Mouse (Mus musculus) embryonic fibroblast, embryonic 13.5 days (primary cell): ENCODE data around the gene Pde10a. TPM values are rescaled to one million over a fixed set of nuclear protein-coding genes. Genes with fewer than 3 reads are reported as not detected.

Source experiments
- H3K27ac ChIP-seq: 2 replicates; pipeline ENCODE4 v1.5.1; 2012; ENCODE audit warnings: low read length, control low read depth, inconsistent platforms; ENCODE audit not compliant: insufficient read depth
- H3K4me1 ChIP-seq: 2 replicates; pipeline ENCODE4 v1.6.1; 2011; ENCODE audit warnings: low read length; ENCODE audit not compliant: control insufficient read depth, insufficient read depth
- H3K4me3 ChIP-seq: 2 replicates; pipeline ENCODE4 v1.5.1; 2011; ENCODE audit warnings: mild to moderate bottlenecking, control low read depth, low read length; ENCODE audit not compliant: insufficient read depth
- CTCF ChIP-seq: IDR thresholded peaks from 2 replicates; pipeline ENCODE4 v1.5.1; 2011; ENCODE audit warnings: mild to moderate bottlenecking, control low read depth, low read length, moderate library complexity, borderline replicate concordance; ENCODE audit not compliant: insufficient read depth
- POLR2A ChIP-seq: IDR thresholded peaks from 2 replicates; pipeline ENCODE4 v1.6.1; 2011; ENCODE audit warnings: low read depth, mild to moderate bottlenecking, control low read depth, low read length, moderate library complexity
- polyA plus RNA-seq: library from polyadenylated mRNA; stranded (reverse); fragments of >200 nt; gene quantifications from 2 replicates; pipeline ENCODE4 v1.2.4, GENCODE M21; 2011; ENCODE audit warnings: low read depth; ENCODE audit not compliant: missing spikeins, insufficient read length

The Pde10a gene
- polyA plus RNA-seq, 1 experiment: 7.9 TPM

DNA sequence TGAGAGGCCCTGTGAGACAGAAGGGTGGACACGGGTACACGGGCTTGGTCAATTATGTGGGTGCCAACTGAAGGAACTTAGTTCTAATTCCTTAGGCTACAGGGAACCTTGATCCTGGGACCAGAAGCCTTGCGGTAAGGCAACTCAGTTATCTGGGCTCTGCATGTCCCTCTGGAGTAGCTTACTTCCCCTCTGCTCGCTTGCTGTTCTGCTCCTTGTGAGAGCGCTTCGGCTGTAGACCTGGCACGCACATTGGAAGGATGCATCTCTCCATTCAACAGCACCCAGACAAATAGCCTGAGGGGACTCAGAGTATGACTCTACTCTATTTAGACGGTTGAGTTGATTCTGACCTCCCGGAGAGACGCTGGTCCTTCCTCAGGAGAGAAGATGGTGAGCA lies 344.1 kb downstream of the Pde10a start:
- Histone ChIP-seq H3K27ac (no peak overlapping the region), H3K4me3 (no peak overlapping the region), H3K4me1 (peaks cover under 1% of the 10 kb centered on the region; the same call in 1 of the 2 replicates)
- TF ChIP-seq POLR2A: no peak
- no peak for TF ChIP-seq CTCF

DNA sequence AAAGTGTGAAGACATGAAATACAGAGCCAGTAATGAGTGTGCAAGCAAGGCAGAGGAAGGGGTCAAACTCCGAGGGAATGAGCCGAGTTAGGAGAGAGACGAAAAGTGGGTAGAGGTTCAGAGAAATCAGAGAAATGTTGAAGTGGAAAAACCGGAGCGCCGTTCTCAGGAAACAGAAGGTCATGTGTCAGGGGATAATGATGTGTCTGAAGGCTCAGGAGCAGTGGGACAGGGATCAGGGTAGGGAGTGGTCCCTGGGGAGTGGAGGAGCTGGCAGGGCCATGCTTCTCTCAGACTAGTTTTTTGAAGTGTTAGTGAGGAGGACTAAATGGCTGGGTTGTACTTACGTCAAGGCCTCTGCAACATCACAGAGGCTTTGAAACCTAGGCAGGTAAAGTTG lies 345.7 kb downstream of the Pde10a start:
- TF ChIP-seq CTCF (no peak), POLR2A (no peak)

DNA sequence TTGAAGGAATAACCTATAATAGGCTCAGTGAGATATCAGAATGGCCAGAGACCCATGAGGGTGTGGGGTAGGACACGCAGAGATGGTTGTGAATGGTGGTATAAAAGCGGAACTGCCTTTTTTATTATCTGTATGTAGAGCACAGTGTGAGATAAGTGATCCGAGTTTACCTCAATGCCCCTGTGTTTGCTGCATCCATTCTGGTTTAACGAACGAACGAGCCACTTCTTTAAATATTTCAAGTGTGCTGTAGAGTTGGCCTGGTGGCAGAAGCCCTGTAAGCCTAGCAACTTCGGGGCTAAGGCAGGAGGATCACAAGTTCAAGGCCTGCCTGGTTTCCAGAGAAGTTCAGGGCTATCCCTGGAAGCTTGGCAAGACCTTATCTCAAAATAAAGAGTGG lies 346.2 kb downstream of the Pde10a start:
- Histone ChIP-seq H3K4me1 (no peaks in the 10 kb centered on the region), H3K4me3 (no peak overlapping the region), H3K27ac (no peak overlapping the region)
- TF ChIP-seq POLR2A (no peak), CTCF (no peak)

More for the DNA sequence above, 345.7 kb downstream of the Pde10a start:
- H3K4me1 ChIP-seq: no peaks in the 10 kb centered on the region
- H3K4me3 ChIP-seq: no peak overlapping the region
- H3K27ac ChIP-seq: no peak overlapping the region

DNA sequence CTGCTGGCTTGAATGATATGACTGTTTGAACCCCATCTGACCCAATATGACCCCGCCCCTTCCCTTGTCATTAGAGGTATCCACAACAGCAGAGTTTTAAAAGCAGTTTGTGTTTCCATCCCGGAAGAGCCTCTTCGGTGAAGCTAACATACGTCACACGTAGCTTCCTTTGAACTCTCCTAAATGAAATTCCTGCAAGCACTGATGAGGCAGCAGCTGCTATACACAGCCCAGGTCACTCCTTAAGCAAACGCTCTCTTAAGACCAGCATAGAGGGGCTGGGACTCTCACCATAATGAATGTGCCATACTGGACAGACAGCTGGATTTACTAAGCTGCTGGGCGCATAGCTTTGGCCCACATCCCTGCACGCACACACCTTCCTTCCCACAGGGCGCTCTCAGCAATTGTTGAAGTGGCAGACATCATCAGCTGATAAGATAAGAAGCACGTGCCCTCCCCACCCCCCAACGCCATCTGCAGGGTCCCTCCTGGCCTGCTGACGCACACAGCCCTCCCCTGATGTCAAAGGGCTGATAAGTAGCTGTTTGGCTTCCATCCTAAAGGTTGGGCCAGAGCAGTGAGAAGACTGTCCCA lies 346.9 kb downstream of the Pde10a start:
- no peak for TF ChIP-seq CTCF
- TF ChIP-seq POLR2A: no peak
- Histone ChIP-seq H3K4me3 (no peak overlapping the region), H3K4me1 (no peaks in the 10 kb centered on the region), H3K27ac (no peak overlapping the region)

DNA sequence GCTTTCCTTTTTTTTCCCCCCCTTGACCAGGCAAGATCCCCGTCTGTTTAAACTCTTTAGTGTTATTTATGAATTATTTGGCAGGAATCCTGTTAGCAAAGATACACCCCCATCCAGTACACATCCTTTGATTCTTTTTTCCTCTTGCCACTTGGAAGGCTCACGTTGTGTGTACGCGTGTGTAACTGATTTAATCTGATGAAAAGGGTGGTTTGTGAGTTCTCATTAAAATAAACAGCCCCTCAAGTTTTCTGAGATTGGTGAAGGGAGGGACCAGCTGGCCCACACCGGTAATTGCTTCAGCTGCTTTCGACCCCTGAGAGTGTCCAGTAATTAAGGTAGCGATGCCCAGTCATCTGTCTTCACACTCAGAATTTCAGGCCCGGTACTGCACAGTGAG lies 347.4 kb downstream of the Pde10a start:
- TF ChIP-seq CTCF (no peak), POLR2A (no peak)
- Histone ChIP-seq H3K27ac (no peak overlapping the region), H3K4me1 (no peaks in the 10 kb centered on the region)

DNA sequence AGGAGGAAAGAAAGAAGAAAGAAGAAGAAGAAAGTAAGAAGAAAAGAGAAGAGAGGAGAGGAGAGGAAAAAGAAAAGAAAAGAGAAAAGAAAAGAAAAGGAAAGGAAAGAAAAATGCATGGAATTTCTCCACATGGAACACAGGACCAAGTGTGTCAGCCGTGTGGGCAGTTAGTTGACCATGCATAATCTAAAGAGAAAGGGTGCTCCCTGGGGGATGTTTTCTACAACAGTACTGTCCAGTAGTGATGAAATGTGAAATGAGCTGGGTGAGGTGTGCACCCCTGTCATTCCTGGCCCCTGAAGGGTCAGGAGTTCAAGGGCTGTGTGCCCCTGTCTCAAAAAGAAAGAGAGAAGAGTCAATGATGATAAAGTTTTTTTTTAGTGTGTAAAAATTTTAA lies 352.9 kb downstream of the Pde10a start:
- Histone ChIP-seq H3K4me3 (no peak overlapping the region), H3K4me1 (no peaks in the 10 kb centered on the region), H3K27ac (no peak overlapping the region)
- TF ChIP-seq CTCF: no peak
- no peak for TF ChIP-seq POLR2A

More for the DNA sequence above, 347.4 kb downstream of the Pde10a start:
- H3K4me3 ChIP-seq: no peak overlapping the region

DNA sequence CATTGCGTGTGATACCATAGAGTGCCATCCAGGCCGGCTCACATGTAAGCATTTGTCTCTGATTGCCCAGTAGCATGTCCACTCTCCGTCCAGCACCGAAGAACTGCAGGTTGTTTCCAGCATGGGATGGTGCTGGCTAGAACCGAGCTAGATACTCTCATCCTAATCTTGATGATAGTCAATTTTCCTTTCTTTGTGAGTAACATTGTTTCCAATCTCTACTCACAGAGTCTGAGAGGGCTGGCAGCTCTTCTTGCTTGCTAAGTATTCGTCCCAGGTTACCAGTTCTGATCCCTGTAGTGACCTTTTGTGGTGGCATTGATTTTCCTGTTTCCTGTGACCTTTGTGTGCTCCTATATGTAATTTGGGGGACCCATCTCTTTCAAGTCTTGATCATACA lies 356.5 kb downstream of the Pde10a start:
- no peak overlapping the region for H3K27ac ChIP-seq
- no peaks in the 10 kb centered on the region for H3K4me1 ChIP-seq
- no peak overlapping the region for H3K4me3 ChIP-seq
- TF ChIP-seq POLR2A (no peak), CTCF (no peak)

DNA sequence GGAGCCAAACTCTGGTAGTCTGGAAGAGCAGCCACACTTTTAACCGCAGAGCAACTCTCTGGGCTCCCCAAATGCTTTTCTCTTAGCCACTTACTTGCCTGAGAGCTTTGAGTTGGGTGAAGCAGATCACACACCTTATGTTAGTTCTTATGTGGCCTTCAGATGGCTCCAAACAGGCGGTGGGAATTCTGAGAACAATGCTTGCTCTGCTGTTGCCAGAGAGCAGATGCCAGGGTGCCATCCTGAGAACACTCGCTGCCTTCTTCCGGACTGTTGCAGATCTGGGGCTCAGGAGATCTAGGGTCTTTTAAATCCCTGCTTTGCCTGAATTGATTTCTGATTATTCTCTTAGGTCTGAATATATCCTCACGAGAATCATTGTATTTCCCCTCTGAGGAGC lies 359.5 kb downstream of the Pde10a start:
- TF ChIP-seq CTCF: no peak

DNA sequence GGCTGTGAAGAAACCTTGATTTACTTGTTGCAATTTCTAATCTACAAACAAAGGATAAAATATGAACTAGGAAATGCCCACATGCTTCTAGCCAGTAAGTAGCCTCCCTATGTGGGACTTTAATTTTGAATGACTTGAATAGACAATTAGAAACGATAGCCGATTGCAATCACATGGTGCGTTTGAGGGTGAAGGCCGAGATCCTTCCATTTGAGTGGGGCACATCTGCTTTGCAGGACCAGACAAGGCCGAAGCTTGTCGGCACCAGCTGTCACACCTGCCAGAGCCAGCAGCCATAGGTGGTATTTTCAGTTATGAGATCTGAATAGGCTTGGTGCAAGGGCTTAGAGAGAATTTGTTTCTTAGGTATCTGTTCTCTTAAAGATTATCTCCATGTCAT lies 360.7 kb downstream of the Pde10a start:
- H3K4me1 ChIP-seq: no peaks in the 10 kb centered on the region
- H3K4me3 ChIP-seq: no peak overlapping the region
- no peak overlapping the region for H3K27ac ChIP-seq
- no peak for TF ChIP-seq POLR2A
- no peak for TF ChIP-seq CTCF

More for the DNA sequence above, 359.5 kb downstream of the Pde10a start:
- H3K4me3 ChIP-seq: no peak overlapping the region
- H3K27ac ChIP-seq: no peak overlapping the region
- no peaks in the 10 kb centered on the region for H3K4me1 ChIP-seq

DNA sequence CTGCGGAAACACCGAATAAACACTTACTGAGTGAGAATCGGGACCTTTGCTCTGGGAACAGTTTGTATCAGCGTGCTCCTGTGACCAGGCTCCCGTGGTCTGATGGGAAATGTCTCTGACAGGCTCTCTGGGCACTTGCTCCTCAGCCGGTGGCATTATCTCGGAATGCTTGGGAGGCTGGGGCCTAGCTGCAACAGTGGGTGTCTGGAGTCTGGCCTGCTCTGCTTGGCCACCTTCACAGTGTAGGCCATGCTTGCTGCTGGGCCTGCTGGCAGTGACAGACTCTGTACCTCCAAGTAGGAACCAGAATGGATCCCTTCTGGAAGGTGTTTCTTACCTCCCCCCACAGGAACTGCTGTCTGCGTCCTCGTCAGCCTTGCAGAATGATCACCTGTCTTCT lies 362.9 kb downstream of the Pde10a start:
- H3K4me1 ChIP-seq: no peaks in the 10 kb centered on the region
- TF ChIP-seq POLR2A: no peak
- no peak for TF ChIP-seq CTCF
- no peak overlapping the region for H3K27ac ChIP-seq
- H3K4me3 ChIP-seq: no peak overlapping the region

DNA sequence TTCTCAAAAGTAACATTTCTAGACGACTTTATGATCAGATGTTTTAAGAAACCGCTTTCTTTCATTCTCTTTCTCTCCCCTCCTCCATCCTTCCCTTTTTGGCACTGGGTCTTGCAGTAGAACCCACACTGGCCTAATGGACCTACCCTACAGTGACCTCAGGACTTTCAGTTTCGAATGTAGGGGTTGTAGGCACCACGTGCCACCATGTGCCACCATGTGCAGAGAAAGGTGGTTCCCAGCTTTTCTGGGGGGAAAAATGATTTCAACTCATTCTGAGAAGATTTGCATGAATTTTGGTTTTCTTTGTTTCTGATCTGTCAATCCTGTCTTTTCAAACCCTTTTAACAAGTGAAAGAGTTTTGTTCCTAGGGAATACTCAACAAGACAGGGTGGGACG lies 363.5 kb downstream of the Pde10a start:
- no peak overlapping the region for H3K4me3 ChIP-seq
- no peak overlapping the region for H3K27ac ChIP-seq
- TF ChIP-seq POLR2A (no peak), CTCF (no peak)
- no peaks in the 10 kb centered on the region for H3K4me1 ChIP-seq
